Mouse (Mus musculus): Measurements from ENCODE around the gene Cdhr4. TPM values are rescaled to one million over a fixed set of nuclear protein-coding genes. Genes with fewer than 3 reads are reported as not detected.

Gene Cdhr4
- polyA plus RNA-seq, 1 experiment = 7.3 TPM

Other genes with a start within 250 kb of the Cdhr4 start
- gene Rbm5, start 221.5 kb upstream of the Cdhr4 start, polyA plus RNA-seq (2012; rRNA removed) = 176 and 197 TPM in 2 replicates
- 29.0 and 32.1 TPM in 2 replicates for gene Rbm6, start 119.3 kb upstream of the Cdhr4 start, polyA plus RNA-seq (2012; rRNA removed)
- gene Mon1a, start 104.3 kb upstream of the Cdhr4 start, polyA plus RNA-seq (2012; rRNA removed) = 57.0 and 62.7 TPM in 2 replicates
- gene Mst1r, start 85.6 kb upstream of the Cdhr4 start, polyA plus RNA-seq (2012; rRNA removed) = 8.5 and 13.0 TPM in 2 replicates
- 0.11 TPM in 1 of 2 replicates, not detected in the other for gene Actl11, start 64.0 kb upstream of the Cdhr4 start, polyA plus RNA-seq (2012; rRNA removed)
- 18.7 and 21.0 TPM in 2 replicates for gene Camkv, start 56.8 kb upstream of the Cdhr4 start, polyA plus RNA-seq (2012; rRNA removed)
- gene Traip, start 42.4 kb upstream of the Cdhr4 start, polyA plus RNA-seq (2012; rRNA removed) = 9.2 and 15.7 TPM in 2 replicates
- gene Uba7, start 17.0 kb upstream of the Cdhr4 start, polyA plus RNA-seq (2012; rRNA removed) = 208 and 267 TPM in 2 replicates
- 0.58 and 0.93 TPM in 2 replicates for gene Gm20661, start 9.4 kb upstream of the Cdhr4 start, polyA plus RNA-seq (2012; rRNA removed)
- gene Inka1, start 6.6 kb upstream of the Cdhr4 start, polyA plus RNA-seq (2012; rRNA removed) = 10.5 and 14.8 TPM in 2 replicates
- gene Gm20662, start 3.9 kb downstream of the Cdhr4 start, polyA plus RNA-seq (2012; rRNA removed) = 0.60 and 3.2 TPM in 2 replicates
- 197 and 254 TPM in 2 replicates for gene Ip6k1, start 10.0 kb downstream of the Cdhr4 start, polyA plus RNA-seq (2012; rRNA removed)
- 18.0 and 20.9 TPM in 2 replicates for gene Gmppb, start 56.7 kb downstream of the Cdhr4 start, polyA plus RNA-seq (2012; rRNA removed)
- 4.5 and 4.8 TPM in 2 replicates for gene Amigo3, start 60.7 kb downstream of the Cdhr4 start, polyA plus RNA-seq (2012; rRNA removed)
- 3.3 and 3.5 TPM in 2 replicates for gene Mst1, start 87.9 kb downstream of the Cdhr4 start, polyA plus RNA-seq (2012; rRNA removed)
- 221 and 246 TPM in 2 replicates for gene Rnf123, start 90.8 kb downstream of the Cdhr4 start, polyA plus RNA-seq (2012; rRNA removed)
- 131 and 163 TPM in 2 replicates for gene Apeh, start 102.1 kb downstream of the Cdhr4 start, polyA plus RNA-seq (2012; rRNA removed)
- 2.6 and 4.3 TPM in 2 replicates for gene Bsn, start 197.9 kb downstream of the Cdhr4 start, polyA plus RNA-seq (2012; rRNA removed)

Data from thymus, adult 2 months (tissue).